Mouse (Mus musculus): Measurements from ENCODE around the gene Acot11.
"Not testable (repeated sequence)": the region's sequence is repeated elsewhere in the genome, so short reads cannot be mapped to it uniquely, and the experiment has no call there.

Acot11 gene

DNA sequence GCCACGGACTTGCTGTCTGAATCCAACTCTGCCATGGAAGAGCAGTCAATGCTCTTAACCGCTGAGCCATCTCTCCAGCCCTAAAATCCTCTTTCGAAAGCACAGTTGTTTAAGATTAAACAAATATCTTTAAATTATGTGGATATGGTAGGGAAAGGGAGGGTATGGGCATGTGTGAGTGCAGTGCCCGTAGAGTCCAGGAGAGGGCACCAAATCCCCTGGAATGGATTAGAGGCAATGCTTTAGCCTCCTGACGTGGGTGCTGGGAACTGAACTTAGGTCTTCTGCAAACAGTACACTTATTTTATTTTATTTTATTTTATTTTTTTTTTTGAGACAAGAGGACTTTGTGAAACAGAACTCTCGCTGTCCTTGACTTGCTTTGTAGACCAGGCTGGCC, 5.2 kb upstream of the Acot11 start:
- no peak for DNase-seq

DNA sequence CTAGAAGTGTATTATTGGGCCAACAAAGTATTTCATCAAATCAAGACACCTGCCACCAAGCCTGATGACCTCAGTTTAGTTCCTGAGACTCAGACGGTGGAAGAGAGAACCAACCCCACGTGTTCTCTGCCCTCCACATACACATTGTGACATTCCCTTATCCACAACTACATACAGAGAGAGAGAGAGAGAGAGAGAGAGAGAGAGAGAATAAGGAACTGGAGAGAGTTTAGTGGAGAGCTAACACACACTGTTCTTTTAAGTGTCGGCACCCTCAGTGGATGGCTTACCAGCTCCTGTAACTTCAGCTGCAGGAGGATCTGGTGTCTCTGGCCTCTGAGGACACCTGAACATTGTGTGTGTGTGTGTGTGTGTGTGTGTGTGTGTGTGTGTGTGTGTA, 2.5 kb upstream of the Acot11 start:
- no peak for DNase-seq

DNA sequence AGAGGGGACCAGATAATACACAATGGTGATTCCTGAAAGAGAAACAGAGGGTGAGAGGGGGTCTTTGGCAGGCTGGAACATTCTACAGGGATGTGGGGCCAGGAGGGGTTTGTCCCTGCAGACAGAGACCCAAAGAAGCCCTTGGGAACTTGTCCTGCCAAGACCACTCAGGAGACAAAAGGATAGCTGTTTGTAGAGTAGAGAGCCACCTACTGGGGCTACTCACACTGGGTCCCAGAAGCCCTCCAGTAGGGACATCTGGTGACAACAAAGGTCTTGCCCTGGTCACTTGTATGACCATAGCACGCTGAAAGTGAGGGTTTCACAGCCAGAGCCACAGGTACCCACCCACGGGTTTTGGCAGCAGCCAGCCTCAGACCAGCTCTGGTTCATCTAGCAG, 1.1 kb upstream of the Acot11 start:
- DNase-seq: no peak

DNA sequence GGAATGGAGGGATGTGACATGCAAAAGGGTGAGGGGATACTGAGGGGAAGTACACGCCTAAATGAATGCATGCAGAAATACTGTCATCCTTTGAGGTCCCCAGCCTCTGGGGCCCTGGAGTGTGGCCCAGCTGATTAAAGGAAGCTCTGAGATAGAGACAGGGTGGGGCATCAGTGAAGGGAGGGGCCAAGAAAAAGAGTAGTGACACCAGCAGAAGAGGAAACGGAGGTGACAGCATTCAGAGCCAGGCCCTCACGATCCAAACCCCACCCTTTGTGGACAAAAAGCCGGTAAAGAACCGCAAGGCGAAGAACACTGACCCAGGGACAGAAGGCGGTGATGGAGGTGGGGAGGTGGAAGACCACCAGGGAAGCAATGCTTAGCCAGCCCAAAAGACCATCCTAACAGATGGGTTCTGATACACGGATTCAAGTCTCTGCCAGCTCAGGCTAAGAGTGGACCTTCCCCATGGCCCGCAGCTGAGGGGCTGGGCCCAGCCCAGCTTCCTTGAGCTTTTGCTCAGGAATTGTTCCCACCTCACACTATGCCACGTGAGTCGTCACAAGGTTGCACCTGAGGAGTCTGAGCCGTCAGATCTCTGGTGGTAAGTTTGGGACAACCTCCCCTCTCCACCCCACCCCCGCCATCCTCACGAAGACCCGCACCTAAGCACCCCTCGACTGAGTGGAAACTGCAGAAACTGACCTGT, 443 bp downstream of the Acot11 start:
- DNase-seq: peak; percentile 40 to 51

DNA sequence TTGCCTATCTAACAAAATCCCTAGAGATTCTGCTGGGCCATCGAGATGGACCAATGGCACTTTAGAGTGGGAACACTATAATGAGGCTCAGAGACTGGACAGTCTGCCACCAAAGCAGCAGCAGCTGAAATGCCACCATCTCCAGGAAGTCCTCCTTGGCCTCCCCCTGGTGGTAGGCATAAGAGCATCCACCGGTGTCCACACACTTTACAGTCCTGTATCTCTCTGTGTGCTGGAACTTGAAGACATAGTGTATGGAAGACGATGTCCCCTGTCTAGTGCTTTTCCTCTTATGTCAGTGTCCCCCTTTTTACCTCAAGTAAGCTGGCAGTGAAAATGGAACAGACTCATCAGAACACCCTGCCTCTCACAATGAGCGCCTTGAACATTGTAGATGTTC, 1.0 kb downstream of the Acot11 start:
- DNase-seq: no peak

DNA sequence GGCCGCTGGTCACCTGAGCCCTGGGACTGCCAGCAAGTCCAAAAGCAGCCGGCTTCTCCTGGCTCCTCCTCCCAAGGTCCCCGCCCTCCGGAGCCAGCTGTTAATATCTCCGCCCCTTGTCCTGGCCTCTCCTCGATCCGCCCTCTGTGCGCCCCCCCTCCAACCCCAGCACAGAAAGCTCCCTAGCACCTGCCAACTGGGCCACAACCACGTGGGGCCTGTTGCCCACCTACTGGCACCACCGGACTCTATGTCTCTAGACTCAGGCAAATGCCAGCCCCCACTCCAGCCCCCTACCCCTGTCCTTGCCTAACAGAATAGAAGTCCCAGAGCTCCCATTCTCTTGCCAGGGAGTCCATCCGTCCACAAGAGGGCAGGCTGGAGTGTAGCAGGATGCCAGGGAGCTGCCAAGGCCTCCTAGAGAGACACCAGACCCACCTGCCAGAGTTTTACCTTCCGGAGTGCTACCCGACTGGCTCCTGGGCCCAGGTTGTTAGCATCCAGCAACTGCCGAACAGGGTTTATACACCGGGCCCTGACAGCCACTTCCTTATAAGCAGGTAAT, 4.9 kb downstream of the Acot11 start:
- peak; percentile 85 to 87 for DNase-seq

DNA sequence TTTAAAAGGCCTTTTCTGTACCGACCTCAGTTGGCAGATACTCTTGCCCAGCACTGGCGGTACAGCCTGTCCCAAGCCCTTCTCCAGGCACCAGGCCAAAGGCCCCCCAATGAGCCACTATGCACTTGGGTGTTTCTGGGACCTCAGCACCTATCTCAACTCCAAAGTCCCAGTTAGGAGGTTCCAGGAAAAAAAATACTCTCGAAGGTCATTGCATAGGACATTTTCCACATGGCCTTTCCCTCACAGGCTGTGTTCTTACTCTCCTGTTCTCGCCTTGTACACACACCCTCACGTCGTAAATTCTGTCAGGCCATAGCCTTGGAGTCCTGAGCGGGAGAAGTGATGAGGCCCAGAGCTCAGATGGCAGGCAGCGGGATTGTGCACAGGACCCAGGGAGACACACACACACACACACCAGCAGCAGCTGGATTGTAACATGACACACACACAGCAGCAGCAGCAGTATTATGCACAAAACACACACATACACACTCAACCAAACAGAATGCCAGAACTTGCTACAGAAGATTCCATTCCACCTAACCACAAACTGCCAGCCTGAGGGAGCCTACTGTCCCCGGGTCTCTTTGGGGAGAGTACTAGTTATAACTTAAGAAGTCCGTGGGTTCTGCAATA, 5.8 kb downstream of the Acot11 start:
- DNase-seq: no peak

DNA sequence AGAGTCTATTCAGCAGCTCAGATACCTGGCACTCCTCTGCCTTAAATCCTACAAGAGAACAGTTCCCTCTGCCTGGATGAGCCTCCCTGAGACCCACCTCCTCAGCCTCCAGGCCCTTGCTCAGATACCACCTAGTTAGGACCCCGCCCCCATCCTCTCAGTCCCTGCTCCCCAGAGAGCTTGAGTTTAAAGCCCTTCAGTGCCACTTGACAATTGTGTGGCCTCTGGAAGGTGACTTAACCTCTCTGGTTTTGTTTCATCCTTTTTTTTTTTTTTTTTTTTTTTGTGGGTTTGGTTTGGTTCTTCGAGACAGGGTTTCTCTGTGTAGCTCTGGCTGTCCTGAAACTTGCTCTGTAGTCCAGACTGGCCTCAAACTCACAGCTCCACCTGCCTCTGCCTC, 9.5 kb downstream of the Acot11 start:
- DNase-seq: no peak

DNA sequence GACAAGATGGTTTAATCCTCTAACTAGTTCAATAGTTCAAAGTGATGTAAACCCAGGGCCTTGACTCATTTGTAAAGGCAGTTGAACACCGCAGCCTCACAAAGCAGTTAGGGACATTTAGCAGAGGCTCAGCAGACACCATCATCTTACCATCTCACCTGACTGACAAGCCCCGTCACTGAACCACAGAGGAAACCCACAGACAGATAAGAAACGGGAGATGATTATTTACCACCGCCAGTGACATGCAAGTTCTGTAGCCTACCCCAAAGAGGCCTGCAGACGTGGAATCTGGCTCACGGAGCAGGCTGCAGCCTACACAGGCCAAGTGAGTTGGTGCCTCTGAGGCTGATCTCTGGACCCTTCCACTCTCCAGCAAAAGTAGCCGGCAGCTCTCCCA, 10.6 kb downstream of the Acot11 start:
- DNase-seq: no peak

DNA sequence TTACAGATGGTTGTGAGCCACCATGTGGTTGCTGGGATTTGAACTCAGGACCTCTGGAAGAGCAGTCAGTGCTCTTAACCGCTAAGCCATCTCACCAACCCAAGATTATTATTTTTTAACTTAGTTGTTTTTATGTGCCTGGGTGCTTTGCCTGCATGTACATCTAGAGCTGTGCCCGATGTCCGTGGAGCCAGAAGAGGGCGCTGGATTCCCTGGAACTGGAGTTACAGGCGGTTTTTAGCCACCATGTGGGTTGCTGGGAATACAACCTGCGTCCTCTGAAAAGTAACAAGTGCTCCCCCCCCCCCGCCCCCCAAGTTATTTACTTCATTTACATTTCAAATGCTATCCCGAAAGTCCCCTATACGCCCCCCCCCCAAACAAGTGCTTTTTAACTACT, 11.0 kb downstream of the Acot11 start:
- not testable (repeated sequence) for DNase-seq

DNA sequence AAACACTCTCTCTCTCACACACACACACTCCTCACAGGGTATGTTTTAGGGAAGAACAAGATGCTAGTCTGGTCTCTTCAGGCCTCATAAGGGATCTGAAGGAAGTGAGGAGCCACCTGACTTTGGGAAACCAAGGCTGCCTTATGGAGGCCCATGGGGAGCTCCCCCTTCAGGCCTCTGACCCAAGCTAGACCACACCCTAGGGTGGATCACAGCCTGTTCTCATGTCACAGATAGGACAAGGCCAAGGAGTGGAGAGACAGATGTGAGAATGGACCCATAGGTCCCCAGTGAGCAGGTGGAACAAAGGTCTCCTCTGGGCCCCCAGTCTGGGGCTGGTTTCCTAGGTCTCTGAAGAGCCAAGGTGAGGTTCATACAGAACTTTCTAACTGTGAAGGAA, 12.5 kb downstream of the Acot11 start:
- no peak for DNase-seq

DNA sequence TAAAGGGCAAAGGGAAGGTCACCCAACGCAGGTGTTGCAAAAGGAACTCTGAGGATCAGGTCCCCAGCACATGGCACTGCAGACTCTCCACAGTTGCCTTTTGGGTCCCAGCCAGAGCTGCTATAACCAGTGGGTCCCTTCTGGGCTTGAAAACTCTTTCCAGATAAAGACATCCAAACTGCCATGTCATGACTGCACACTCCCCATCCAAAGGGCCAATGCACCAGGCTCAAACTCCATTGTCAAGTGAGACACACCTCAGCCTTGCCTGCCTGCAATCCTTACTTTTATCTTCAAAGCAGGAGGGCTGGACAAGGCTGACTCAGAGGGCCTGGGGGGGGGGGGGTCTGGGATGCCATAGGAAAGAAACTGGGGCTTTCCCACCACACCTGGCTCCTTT, 13.9 kb downstream of the Acot11 start:
- no peak for DNase-seq

DNA sequence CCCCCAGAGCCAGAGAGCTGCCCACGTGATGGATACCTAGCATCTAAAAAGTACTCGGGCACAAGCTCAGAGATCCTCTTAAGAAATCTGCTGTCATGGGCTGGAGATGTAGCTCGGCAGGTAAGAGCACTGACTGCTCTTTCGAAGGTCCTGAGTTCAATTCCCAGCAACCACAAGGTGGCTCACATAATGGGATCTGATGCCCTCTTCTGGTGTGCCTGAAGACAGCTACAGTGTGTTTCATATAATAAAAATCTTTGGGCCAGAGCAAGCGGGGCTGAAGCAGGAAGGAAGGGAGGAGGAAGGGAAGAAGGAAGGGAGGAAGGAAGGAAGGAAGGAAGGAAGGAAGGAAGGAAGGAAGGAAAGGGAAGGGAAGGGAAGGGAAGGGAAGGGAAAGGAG, 14.6 kb downstream of the Acot11 start:
- not testable (repeated sequence) for DNase-seq

DNA sequence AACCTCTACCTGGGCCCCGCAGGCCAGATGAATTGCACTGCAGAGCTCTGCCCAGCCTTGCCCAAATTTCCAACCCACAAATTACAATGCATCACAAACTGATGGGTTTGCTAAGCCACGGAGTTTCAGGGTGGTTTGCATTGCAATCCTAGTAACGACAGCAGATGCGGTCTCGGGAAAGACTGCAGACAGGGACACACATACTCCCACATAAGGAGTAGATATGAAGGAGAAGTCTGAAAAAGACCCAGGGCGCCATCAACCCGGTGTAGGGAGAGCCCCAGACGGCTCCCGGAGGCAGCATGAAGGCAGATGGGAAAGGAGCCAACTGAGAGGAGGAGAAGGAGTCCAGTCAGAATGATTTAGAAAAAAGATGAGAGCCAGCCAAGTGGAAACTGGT, 15.1 kb downstream of the Acot11 start:
- DNase-seq: no peak

DNA sequence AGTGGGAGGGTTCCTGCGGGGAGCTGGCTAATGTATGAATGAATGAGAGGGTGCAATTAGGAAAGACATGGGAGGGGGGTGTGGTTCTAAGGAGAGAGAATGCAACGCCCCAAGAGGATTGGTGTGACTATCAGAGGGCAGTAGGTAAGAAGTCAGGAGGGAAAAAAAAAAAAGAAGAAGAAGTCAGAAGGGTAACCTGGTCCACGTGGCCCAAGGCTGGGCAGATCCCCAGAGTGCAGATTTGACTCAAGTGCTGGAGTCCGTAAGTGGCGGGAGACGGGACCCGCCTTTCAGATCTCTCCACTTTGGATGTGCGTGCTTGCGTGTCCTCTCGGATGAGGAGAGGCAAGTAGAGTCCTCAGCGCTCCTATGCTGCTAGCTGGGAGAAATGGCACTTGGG, 16.2 kb downstream of the Acot11 start:
- no peak for DNase-seq

DNA sequence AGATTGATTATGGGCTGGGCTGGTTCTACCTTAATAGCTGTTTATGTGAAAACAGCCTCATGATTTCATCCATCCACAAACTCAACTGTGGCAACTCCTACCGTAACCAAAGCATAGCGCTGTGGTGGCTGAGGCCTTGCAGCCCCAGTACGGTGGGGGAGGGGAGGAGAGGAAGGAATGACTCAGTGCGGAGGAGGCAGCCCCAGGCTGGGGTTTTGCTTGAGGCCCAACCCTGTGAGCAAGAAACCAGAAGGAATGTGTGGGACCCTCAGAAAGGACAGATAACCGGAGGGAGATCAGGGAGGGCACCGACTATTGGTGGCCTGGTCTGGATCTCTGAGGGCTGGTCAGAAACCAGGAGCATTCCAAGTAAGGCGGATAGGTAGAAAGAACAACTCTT, 17.0 kb downstream of the Acot11 start:
- peak in 1 of 2 experiments; percentile 28 for DNase-seq

DNA sequence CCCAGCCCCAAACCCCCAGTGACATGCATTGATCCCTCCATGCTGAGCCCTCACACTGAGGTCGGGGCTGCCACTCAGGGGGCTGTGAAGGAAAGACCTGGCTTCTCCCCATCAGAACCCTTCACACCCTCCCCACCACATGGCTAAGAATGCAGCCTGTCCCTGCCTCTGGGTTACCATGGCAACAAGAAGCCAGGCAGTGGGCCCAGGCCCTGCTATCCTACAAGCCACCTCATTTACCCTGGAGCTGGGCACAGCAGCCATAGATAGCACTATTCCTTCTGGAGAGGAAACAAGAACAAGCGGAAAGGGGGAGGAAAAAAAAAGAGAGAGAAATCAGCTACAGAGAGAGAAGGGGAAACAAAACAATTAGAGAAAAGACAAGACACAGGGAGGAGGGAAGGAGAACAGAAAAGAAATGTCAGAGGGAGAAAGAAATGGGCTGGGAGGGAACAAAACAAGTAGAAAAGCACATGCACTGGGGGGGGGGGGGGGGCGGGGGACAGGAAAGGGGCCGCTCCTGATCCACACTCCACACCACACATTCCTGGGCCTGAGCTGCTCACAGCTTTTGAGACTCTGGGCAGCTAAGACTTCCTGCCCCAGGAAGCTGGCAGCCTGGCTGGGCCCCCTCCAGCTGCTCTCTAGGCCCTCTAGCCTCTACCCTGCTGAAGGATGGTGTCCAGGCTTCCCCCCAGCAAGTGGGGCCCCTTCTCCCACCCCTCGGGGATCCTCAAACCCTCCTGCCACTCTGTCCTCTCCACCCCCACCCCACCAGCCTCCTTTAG, 18.9 kb downstream of the Acot11 start:
- no peak for DNase-seq

DNA sequence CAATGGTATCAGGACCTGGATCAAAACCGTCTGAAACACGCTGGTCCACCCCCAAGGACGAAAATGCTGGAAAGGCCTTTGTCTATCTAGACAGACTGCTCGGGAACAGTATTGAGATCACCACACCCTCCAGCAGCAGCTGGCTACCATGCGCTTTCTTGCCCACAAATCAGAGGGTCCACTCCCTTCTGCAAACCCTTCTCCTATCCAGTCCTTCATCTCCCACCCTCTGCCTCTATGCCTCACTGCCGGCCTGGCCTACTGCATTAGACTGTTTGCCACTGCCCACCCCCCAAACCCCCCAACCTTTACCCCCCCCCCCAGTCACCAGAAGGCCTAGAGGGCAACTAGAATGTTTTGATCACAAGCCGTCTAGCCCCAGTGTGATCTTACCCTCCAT, 19.5 kb downstream of the Acot11 start:
- no peak for DNase-seq

DNA sequence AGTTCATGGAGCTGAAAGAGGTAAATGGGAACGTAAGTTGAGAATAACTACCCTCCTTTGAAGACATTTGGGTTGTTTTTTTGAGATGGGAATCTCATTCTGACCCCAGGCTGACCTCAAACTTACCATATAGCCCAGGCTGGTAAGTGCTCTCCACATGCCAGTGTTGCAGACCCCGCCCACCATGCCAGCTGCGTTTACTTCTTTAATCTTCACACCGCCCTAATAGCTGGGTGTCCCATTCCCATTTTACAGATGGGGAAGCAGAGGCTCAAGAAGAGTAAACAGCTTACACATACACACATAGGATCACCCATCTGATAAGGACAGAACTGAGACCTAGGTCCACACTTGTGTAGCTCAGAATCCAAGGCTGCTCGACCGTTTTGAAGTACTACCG, 20.0 kb downstream of the Acot11 start:
- DNase-seq: no peak

DNA sequence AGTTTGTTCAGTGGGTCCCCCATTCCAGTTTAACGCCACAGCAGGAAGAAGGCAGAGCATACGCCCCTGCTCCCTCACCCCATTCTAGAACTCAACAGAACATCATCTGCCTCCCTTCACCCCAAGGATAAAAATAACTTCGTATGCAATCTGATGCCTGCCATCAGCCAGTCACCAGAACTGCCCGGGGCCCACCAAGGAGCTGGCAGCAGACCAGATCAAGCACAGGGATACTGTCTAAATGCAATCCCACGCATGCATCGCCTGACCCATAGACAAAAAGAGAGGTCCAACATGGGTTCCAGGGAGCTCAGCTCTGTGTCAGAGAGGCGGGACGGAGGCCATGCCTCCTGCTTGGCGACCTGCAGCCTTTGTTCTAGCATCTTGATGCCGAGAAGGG, 21.7 kb downstream of the Acot11 start:
- DNase-seq: no peak

DNA sequence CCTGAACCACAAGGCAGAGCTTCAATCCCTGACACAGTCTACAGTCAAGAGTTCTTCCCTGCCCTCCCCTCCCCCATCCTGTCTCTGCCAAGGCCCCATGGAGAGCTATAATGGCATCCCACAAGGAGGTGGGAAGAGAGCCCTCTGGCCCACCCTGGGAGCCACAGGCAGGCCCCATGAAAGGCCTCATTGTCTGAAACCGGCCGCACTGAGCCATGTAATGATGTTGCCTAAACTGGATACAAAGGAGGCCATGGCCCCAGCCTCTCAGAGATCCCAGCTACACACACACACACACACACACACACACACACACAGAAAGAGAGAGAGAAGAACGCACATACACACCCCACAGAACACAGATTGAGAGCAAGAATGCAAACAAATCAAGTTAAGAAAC, 24.8 kb downstream of the Acot11 start:
- no peak for DNase-seq

DNA sequence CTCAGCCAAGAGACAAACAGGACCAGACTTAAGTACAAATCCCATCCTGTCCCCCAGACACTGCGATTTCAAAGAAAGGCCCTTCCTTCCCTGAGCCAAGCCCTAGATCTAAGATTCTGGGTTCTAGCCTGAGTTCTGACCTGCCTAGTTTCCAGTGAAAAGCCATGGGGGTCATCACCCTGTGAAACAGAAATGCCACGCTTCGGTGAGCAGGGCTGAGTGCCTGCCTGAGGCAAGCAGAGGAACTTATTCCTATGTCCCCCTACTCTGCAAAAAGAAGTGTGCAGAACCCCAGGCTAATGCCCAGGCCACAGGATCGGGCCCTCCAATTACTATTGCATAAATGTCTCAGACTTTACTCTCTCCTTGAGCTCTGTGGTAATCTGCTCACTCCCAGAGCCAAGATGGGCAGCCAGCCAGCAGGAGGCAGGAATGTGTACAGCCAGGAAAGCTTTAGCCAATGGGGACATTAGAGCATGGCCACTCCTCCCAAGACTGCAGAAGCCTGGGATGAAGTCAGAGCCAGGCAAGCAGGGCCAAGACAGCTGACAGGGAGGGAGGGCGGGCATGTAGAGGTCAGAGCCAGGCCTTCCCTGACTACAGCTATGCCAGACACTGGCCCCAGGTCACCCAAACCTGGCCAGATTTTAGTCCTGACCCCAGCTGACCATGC, 26.5 kb downstream of the Acot11 start:
- DNase-seq: peak; percentile 96 to 97

DNA sequence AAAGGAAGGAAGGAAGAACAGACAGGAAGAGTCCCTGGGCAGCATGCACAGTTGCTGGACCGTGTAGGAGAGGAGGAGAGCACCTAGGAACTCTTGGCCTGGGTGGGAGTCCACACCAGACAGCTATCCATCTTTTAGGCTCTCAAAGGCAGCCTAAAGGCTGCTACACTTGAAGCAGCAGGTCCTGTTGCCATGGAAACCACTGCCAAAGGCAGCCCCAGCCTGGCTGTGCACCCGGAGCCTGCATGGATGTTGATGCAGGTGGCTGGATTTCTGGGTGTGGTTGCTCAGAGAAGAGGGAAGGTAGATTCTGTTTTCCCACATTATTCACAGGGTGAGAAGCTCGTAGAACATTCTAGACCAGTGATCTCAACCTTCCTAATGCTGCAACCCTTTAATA, 27.8 kb downstream of the Acot11 start:
- DNase-seq: no peak

All from lung, adult 18-20 months (tissue).